Mouse (Mus musculus) CH12.LX (cell line): ENCODE data around the gene Hes5.
A peak's percentile ranks its signal among the peaks of the same experiment; 100 is the strongest.

Experiments
- BHLHE40 ChIP-seq: IDR thresholded peaks from 2 replicates; pipeline ENCODE4 v1.6.1; 2011; ENCODE audit warnings: mild to moderate bottlenecking, low read depth, low read length, improper control_type of control experiment
- CHD2 ChIP-seq: IDR thresholded peaks from 2 replicates; pipeline ENCODE4 v1.6.1; 2011; ENCODE audit warnings: low read length, improper control_type of control experiment
- CTCF ChIP-seq, 2 experiments: IDR thresholded peaks in 1 of 2; conservative IDR thresholded peaks in 1 of 2; 2 replicates each; pipeline ENCODE4 v1.5.1; 2011 to 2012; ENCODE audit warnings: low read depth in 2 of 2, low read length in 2 of 2, improper control_type of control experiment in 1 of 2, inconsistent platforms in 1 of 2, mild to moderate bottlenecking in 1 of 2, moderate library complexity in 1 of 2
- EP300 ChIP-seq: IDR thresholded peaks from 2 replicates; pipeline ENCODE4 v1.6.1; 2011; ENCODE audit warnings: low read length, improper control_type of control experiment
- HCFC1 ChIP-seq: IDR thresholded peaks from 2 replicates; pipeline ENCODE4 v1.6.1; 2012; ENCODE audit warnings: low read depth, mild to moderate bottlenecking, inconsistent platforms, low read length, improper control_type of control experiment
- IRF4 ChIP-seq: IDR thresholded peaks from 2 replicates; pipeline ENCODE4 v1.6.1; 2014; ENCODE audit warnings: low read depth, mild to moderate bottlenecking, inconsistent platforms, low read length, improper control_type of control experiment
- MAX ChIP-seq: IDR thresholded peaks from 2 replicates; pipeline ENCODE4 v1.6.1; 2011; ENCODE audit warnings: low read length, improper control_type of control experiment
- MAZ ChIP-seq: IDR thresholded peaks from 2 replicates; pipeline ENCODE4 v1.6.1; 2012; ENCODE audit warnings: low read depth, mild to moderate bottlenecking, inconsistent platforms, low read length, improper control_type of control experiment, moderate library complexity
- MXI1 ChIP-seq: IDR thresholded peaks from 2 replicates; pipeline ENCODE4 v1.6.1; 2011; ENCODE audit warnings: mild to moderate bottlenecking, low read depth, low read length, improper control_type of control experiment
- NELFE ChIP-seq: IDR thresholded peaks from 2 replicates; pipeline ENCODE4 v1.6.1; 2011; ENCODE audit warnings: low read depth, low read length, improper control_type of control experiment
- POLR2A ChIP-seq: IDR thresholded peaks from 2 replicates; pipeline ENCODE4 v1.6.1; 2011; ENCODE audit warnings: low read depth, mild to moderate bottlenecking, improper control_type of control experiment, low read length
- POLR2AphosphoS2 ChIP-seq: IDR thresholded peaks from 2 replicates; pipeline ENCODE4 v1.6.1; 2011; ENCODE audit warnings: low read depth, low read length, improper control_type of control experiment
- SIN3A ChIP-seq: IDR thresholded peaks from 2 replicates; pipeline ENCODE4 v1.6.1; 2012; ENCODE audit warnings: low read length, improper control_type of control experiment, inconsistent platforms
- USF1 ChIP-seq: IDR thresholded peaks from 2 replicates; pipeline ENCODE4 v1.6.1; 2014; ENCODE audit warnings: low read depth, mild to moderate bottlenecking, inconsistent platforms, low read length, improper control_type of control experiment

DNA sequence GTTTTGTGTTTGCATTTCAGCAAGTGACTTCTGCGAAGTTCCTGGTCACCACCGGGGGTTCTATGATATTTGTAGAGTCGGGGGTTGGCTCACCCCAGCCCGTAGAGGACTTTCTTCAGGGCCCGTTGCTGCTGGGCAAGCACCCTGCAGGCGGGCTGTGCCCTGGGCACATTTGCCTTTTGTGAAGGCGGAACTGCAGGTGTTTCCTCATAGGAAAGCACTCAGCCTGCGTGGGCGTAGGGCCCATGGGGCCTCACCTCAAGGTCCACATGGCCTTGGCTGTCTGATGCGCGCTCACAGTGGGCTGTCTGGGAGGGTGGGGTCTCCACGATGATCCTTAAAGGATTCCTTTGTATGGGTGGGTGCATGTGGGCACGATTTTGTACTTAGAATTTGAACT, 1.2 kb downstream of the Hes5 start:
- TF ChIP-seq SIN3A (peak; percentile 79), POLR2A (peak; percentile 49; the same call in 1 of the 2 replicates), MXI1 (peak; percentile 94), CTCF (conservative IDR thresholded peaks at IDR 0.05 in 1 of 2, IDR thresholded peaks at IDR 0.05 in 1 of 2; ENCODE audit: low read depth in 2 of 2, low read length in 2 of 2) (no peak), POLR2AphosphoS2 (0 out of 2 replicates have a peak, but pooled peaks have one; percentile 49), IRF4 (no peak), BHLHE40 (0 out of 2 replicates have a peak, but pooled peaks have one; percentile 29), EP300 (peak; percentile 66), CHD2 (no peak), USF1 (no peak), MAX (peak; percentile 85), HCFC1 (no peak), NELFE (peak; percentile 36; the same call in 1 of the 2 replicates), MAZ (0 out of 2 replicates have a peak, but pooled peaks have one; percentile 40)
